Mouse (Mus musculus): ENCODE measurements at regions not wholly inside any gene's neighbourhood (a gene's known extent, or its start where the extent isn't known, plus 50 kb on each side); places are given as distances from the start of the nearest gene placed in this dataset.
"Not testable (repeated sequence)": the region's sequence is repeated elsewhere in the genome, so short reads cannot be mapped to it uniquely, and the experiment has no call there.

GRCm38 (mm10) chr14:53337446-53337845 lies 841.9 kb upstream of the Olfr1507 start:
- TF ChIP-seq CTCF, EP300 (IDR thresholded peaks at IDR 0.05): not testable (repeated sequence)

Measured in lung, postnatal 0 days (tissue).